Mouse (Mus musculus) liver, adult (tissue): ENCODE data around the gene Plekha5.

Experiments
- GATA4 ChIP-seq: IDR thresholded peaks from 2 replicates; pipeline ENCODE4 v1.6.1; 2014; ENCODE audit warnings: mild to moderate bottlenecking, low read length; ENCODE audit not compliant: insufficient replicate concordance

Gene Plekha5

GRCm38 (mm10) chr6:140624096-140625051 lies 200.5 kb downstream of the Plekha5 start:
- no peak for TF ChIP-seq GATA4

- no peak for TF ChIP-seq GATA4
Measured at GRCm38 (mm10) chr6:140629176-140629859, 205.5 kb downstream of the Plekha5 start.

- no peak for TF ChIP-seq GATA4
Measured at GRCm38 (mm10) chr6:140630306-140630705, 206.5 kb downstream of the Plekha5 start.

DNA sequence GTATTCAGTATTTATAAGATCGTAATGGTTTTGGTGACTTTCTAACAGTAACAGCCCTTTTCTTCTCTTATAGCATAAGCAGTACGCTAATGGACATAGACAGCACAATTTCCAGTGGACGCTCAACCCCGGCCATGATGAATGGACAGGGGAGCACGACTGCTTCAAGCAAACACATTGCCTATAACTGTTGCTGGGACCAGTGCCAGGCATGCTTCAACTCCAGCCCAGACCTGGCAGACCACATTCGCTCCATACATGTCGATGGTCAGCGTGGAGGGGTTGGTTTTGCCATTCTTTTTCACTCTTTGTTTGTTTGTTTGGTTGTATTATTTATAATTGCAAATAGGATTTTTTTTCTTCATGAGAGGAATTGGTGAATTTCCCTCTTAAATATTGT lies 209.8 kb downstream of the Plekha5 start:
- no peak for TF ChIP-seq GATA4

GRCm38 (mm10) chr6:140636290-140636689 lies 212.4 kb downstream of the Plekha5 start:
- TF ChIP-seq GATA4: no peak

GRCm38 (mm10) chr6:140642010-140642409 lies 218.2 kb downstream of the Plekha5 start:
- TF ChIP-seq GATA4: no peak

- TF ChIP-seq GATA4: no peak
Measured at GRCm38 (mm10) chr6:140642655-140643054, 218.8 kb downstream of the Plekha5 start.

- no peak for TF ChIP-seq GATA4
Measured at GRCm38 (mm10) chr6:140645931-140646330, 222.1 kb downstream of the Plekha5 start.
